Mouse (Mus musculus): ENCODE data around the gene Ctbp1.

DNA sequence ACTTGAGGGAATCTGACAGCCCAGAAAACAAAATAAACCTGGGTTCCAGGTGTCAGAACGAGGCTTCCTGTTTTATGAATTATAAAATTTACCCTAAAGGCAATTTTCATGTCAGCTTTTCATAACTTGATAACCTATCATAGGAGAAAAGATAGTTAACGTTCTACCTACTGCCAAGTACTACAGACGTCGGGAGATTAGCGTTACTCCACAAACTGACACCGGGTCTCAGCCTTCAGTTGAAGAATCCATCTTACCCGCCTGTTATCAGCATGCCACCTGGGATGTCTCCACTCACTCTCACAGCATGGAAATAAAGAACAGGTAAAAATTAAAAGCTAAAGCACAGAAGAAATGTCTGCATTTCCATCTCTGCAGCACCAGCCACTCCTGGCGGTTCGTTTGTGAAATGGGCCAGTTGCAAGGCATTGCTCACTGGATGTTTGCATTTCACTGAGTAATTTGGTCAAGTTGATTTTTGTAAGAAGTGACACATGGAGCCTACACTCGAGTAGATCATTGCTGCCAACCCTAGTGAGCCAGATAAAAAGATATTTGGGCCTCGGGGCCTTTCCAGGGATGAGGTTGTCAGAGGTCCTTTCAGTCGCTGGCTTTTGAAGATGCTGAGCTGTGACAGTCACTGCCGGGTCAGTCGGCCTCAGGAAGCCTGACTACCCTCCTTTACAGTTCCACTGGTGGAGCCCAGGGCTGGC, 66.1 kb downstream of the Ctbp1 start:
- no peak for TF ChIP-seq CTCF (IDR thresholded peaks at IDR 0.05; ENCODE audit: low read depth)
- TF ChIP-seq EP300 (IDR thresholded peaks at IDR 0.05; ENCODE audit: low read depth): no peak

Measured in heart, postnatal 0 days (tissue).